Mouse (Mus musculus): ENCODE measurements at regions not wholly inside any gene's neighbourhood (a gene's known extent, or its start where the extent isn't known, plus 50 kb on each side); places are given as distances from the start of the nearest gene placed in this dataset.

DNA sequence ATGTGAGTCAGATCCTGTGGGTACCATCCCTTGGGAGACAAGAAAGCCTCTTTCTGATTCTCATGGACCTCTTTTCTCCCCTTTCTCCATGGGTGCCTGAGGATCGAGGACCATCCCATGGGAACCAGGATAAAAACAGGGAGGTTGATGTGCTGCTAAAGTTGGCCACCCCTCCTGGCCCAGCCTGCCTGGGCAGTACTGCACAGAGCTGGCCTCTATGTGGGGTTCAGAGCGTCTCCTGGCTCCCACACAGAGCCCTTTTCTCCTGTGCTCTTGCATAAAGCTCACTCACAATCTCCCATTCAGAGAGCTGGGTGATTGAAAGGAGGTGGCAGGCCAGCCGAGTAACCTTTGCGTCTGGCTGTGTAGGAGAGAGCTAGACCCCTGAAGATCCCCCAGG lies 122.1 kb downstream of the Zfp36l1 start:
- no peak for TF ChIP-seq CTCF (IDR thresholded peaks at IDR 0.05; ENCODE audit: low read depth, low read length)
- no peak for TF ChIP-seq POLR2A (IDR thresholded peaks at IDR 0.05; ENCODE audit: borderline replicate concordance, low read depth, low read length)
